Mouse (Mus musculus) gastrocnemius, adult 8-10 months (tissue): ENCODE results near the gene Nipsnap3b. TPM values are rescaled to one million over a fixed set of nuclear protein-coding genes. Genes with fewer than 3 reads are reported as not detected.

Source experiments
- total RNA-seq, 4 experiments: library from RNA; stranded (reverse); gene quantifications; 2 replicates each; pipeline ENCODE4 v1.2.4; 2022

Gene Nipsnap3b
- total RNA-seq, 4 experiments from 2014 or later: 1.3 to 2.0 (median 1.8) TPM

Other genes with a start within 250 kb of the Nipsnap3b start
- gene Olfr275, start 197.3 kb upstream of the Nipsnap3b start, total RNA-seq: not detected
- not detected for gene Olfr273, start 152.6 kb upstream of the Nipsnap3b start, total RNA-seq
- not detected for gene Olfr272, start 92.7 kb upstream of the Nipsnap3b start, total RNA-seq
- not detected for gene Olfr270, start 47.3 kb upstream of the Nipsnap3b start, total RNA-seq
- gene Nipsnap3a, start 22.6 kb upstream of the Nipsnap3b start, total RNA-seq: not detected
- 1 to 10 TPM; 5.0 to 7.6 (median 7.4) TPM for gene Abca1, start 148.0 kb downstream of the Nipsnap3b start, total RNA-seq